Mouse (Mus musculus): ENCODE data around the gene Gm2115. TPM values are rescaled to one million over a fixed set of nuclear protein-coding genes. Genes with fewer than 3 reads are reported as not detected.

The Gm2115 gene
- polyA plus RNA-seq (2012; rRNA removed): 0.08 and 0.11 TPM in 2 replicates

DNA sequence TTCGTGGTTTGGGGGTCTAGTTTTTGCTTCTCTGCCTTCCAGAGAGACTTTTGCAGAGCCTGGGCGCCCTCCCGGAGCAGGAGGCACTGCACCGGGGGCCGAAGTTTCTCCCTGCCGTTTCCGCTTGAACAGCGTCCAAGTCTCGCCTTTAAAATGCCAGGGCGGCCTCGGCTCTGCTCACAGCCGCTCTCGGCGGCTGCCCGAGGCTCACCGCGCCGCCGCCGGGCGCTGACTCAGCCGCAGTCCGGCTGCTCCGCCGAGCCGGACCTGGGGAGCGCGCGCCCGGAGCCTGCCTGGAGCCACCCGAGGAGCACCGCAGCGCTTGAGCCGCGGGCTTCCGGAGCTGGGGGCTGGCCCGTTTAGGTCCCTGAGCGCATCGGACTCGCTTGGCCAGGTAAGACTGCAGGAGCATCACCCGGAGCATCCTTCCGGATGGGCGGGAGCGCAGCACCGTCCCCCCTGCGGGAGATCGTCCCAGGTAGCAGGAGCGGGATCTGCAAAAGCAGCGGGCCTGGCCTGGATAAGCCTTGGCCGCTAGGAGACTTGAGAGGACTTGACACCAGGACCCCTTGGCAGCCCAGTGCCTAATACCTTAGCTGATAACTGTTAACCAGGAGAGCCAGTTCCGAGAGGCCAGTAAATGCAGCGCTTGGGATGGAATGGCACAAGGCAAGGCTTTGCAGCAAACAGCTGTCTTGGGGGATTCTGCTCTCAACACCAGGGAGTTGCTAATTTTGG, at the start of gene Gm2115:
Gm2115 (plus strand) TSS at position 159 of the 738 bp plus-strand sequence.
- Histone ChIP-seq H3K36me3 (ENCODE audit: control insufficient read depth, insufficient read depth, low read length) (no peaks in the 10 kb centered on the region), H3K27me3 (ENCODE audit: control insufficient read depth, insufficient read depth, low read length) (peaks cover 4% of the 10 kb centered on the region; the same call in 1 of the 2 replicates), H3K4me3 (ENCODE audit: control insufficient read depth, insufficient read depth, low read length) (no peak within 1 kb of the TSS), H3K4me1 (replicated peaks; ENCODE audit: control insufficient read depth, insufficient read depth, low read length) (no peaks in the 10 kb centered on the region), H3K27ac (ENCODE audit: control insufficient read depth, insufficient read depth, low read length) (no peak within 1 kb of the TSS)
- DNase-seq: no peak
- 3% methylated on average over 52 of the region's 52 CpGs for WGBS
- TF ChIP-seq CTCF (IDR thresholded peaks at IDR 0.05; ENCODE audit: borderline replicate concordance, control insufficient read depth, extremely low read depth, insufficient read depth, low read length, poor library complexity): no peak
- no peak for TF ChIP-seq POLR2A (IDR thresholded peaks at IDR 0.05; ENCODE audit: control insufficient read depth, extremely low read depth, insufficient read depth, low read length, poor library complexity)

DNA sequence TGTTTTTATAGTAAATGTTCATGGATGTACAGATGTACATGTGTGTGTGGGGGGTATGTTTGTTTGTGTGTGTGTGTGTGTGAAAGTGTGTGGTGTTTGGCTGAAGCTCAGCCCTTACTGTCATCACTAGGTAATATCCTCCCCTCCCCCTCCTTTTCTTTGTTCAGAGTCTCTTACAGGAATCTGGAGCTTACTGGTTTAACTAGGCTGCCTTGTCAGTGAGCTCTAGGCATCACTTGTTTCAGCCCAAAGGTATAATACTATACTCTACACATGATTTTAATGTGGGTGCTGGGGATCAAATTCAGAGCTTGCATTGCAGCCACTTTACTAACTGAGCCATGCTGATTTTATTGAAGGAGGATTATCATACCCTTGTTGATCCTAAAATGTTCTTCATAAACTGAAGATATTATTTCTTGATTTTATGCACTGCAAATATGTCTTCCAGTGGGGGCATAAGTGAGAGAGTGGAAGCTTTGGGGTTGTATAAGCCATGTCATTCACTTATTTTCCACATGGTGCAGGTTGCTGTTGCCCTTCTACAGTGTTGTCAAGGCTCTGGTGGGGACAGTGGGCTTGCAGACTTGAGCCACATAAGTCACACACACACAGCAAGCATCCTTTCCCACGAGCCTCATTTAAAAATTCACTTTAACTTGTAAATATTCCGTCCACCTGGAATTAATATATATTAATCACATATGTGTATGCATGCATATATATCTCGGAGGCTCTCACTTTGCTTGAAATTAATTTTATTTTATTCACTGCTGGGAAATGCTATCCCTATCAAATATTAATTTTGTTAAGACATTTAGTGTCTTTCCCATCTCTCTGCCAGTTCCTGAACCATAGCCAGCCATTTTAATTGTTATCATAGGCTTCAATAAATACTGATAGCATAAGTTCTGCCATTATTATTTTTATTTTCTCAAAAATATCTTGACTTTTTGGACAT, 45.0 kb upstream of the Gm2115 start:
- Histone ChIP-seq H3K4me3 (ENCODE audit: control insufficient read depth, insufficient read depth, low read length) (no peak overlapping the region), H3K27me3 (ENCODE audit: control insufficient read depth, insufficient read depth, low read length) (no peaks in the 10 kb centered on the region), H3K36me3 (ENCODE audit: control insufficient read depth, insufficient read depth, low read length) (no peaks in the 10 kb centered on the region), H3K27ac (ENCODE audit: control insufficient read depth, insufficient read depth, low read length) (no peak overlapping the region), H3K4me1 (replicated peaks; ENCODE audit: control insufficient read depth, insufficient read depth, low read length) (no peaks in the 10 kb centered on the region)
- TF ChIP-seq POLR2A (IDR thresholded peaks at IDR 0.05; ENCODE audit: control insufficient read depth, extremely low read depth, insufficient read depth, low read length, poor library complexity): no peak
- TF ChIP-seq CTCF (IDR thresholded peaks at IDR 0.05; ENCODE audit: borderline replicate concordance, control insufficient read depth, extremely low read depth, insufficient read depth, low read length, poor library complexity): no peak
- DNase-seq: no peak
- 73% methylated on average over 3 of the region's 3 CpGs for WGBS

DNA sequence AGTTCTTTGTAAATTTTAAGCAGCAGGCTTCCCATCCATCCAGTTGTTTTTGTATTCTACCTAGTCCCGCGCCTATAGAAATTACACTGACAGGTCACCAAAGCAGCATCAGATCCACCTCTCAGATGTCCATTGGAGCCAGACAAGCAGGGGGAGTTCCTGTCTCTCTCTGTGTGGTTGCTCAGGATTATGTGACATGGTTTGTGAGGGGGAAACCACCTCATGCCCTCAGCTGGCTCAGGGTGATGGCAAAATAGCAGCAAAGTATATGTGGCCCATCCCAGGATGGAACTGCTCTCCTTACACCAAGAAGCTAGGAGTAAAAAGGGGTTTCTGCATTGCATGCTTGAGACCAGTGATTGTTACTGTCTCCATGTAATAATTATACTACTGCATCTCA, 42.3 kb upstream of the Gm2115 start:
- no peaks in the 10 kb centered on the region for H3K36me3 ChIP-seq (ENCODE audit: control insufficient read depth, insufficient read depth, low read length)
- no peaks in the 10 kb centered on the region for H3K4me1 ChIP-seq (replicated peaks; ENCODE audit: control insufficient read depth, insufficient read depth, low read length)
- no peaks in the 10 kb centered on the region for H3K27me3 ChIP-seq (ENCODE audit: control insufficient read depth, insufficient read depth, low read length)
- no peak for DNase-seq
- TF ChIP-seq CTCF (IDR thresholded peaks at IDR 0.05; ENCODE audit: borderline replicate concordance, control insufficient read depth, extremely low read depth, insufficient read depth, low read length, poor library complexity) (no peak), POLR2A (IDR thresholded peaks at IDR 0.05; ENCODE audit: control insufficient read depth, extremely low read depth, insufficient read depth, low read length, poor library complexity) (no peak)
- H3K27ac ChIP-seq (ENCODE audit: control insufficient read depth, insufficient read depth, low read length): no peak overlapping the region
- no peak overlapping the region for H3K4me3 ChIP-seq (ENCODE audit: control insufficient read depth, insufficient read depth, low read length)
- 91% methylated on average over 2 of the region's 2 CpGs for WGBS

DNA sequence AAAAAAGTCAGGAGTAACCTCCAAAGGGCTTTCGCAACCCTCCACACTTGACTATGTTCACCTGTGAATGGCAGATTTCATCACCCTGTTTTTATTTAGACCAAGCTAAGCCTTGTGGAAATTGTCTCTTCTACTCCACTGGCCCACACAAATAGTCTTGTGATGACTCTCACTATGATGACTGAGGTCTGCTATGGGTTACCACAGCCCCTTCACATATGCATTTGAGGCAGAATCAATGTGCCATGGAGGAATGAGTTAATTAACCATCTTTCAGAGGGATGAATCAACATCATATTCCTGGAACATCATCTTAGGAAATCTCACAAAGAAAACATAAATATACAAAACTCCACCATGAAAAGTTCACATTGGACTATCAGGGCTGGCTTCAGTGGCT, 25.6 kb upstream of the Gm2115 start:
- H3K27ac ChIP-seq (ENCODE audit: control insufficient read depth, insufficient read depth, low read length): no peak overlapping the region
- WGBS: 98% methylated on average over 1 of the region's 1 CpGs
- no peaks in the 10 kb centered on the region for H3K4me1 ChIP-seq (replicated peaks; ENCODE audit: control insufficient read depth, insufficient read depth, low read length)
- H3K36me3 ChIP-seq (ENCODE audit: control insufficient read depth, insufficient read depth, low read length): no peaks in the 10 kb centered on the region
- no peak overlapping the region for H3K4me3 ChIP-seq (ENCODE audit: control insufficient read depth, insufficient read depth, low read length)
- DNase-seq: no peak
- H3K27me3 ChIP-seq (ENCODE audit: control insufficient read depth, insufficient read depth, low read length): no peaks in the 10 kb centered on the region
- TF ChIP-seq CTCF (IDR thresholded peaks at IDR 0.05; ENCODE audit: borderline replicate concordance, control insufficient read depth, extremely low read depth, insufficient read depth, low read length, poor library complexity): no peak
- TF ChIP-seq POLR2A (IDR thresholded peaks at IDR 0.05; ENCODE audit: control insufficient read depth, extremely low read depth, insufficient read depth, low read length, poor library complexity): no peak

DNA sequence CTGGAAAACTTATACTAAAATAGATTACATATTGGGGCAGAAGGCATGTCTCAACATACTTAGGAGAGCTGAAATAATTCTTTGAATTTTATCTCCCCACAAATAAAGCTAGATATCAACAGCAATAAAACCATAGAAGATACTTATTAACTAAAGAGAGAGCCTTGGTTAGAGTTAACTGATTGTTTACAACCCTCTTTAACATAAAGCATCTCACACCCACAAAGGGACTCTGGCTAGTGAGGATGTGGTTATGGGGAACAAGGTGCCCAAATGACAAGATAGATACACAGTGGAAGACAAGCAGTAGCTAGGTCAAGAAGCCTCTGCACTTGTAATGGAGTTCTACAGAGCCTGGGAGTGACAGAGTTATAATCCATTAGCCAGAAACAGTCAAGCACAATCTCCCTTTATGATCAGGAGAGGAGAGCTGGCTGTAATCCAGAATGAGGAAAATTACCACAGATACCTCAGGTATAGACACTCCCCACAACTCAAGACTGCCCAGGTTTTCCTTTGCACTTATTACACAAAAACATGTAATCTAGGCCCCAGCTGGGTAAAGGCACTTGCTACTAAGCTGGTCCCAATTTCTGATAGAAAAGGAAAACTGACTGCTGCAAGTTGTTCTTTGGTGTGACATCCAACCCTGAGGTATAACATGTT, 10.1 kb upstream of the Gm2115 start:
- Histone ChIP-seq H3K27me3 (ENCODE audit: control insufficient read depth, insufficient read depth, low read length) (no peaks in the 10 kb centered on the region), H3K27ac (ENCODE audit: control insufficient read depth, insufficient read depth, low read length) (no peak overlapping the region), H3K4me1 (replicated peaks; ENCODE audit: control insufficient read depth, insufficient read depth, low read length) (no peaks in the 10 kb centered on the region), H3K4me3 (ENCODE audit: control insufficient read depth, insufficient read depth, low read length) (no peak overlapping the region), H3K36me3 (ENCODE audit: control insufficient read depth, insufficient read depth, low read length) (no peaks in the 10 kb centered on the region)
- no peak for TF ChIP-seq POLR2A (IDR thresholded peaks at IDR 0.05; ENCODE audit: control insufficient read depth, extremely low read depth, insufficient read depth, low read length, poor library complexity)
- TF ChIP-seq CTCF (IDR thresholded peaks at IDR 0.05; ENCODE audit: borderline replicate concordance, control insufficient read depth, extremely low read depth, insufficient read depth, low read length, poor library complexity): no peak
- DNase-seq: no peak

DNA sequence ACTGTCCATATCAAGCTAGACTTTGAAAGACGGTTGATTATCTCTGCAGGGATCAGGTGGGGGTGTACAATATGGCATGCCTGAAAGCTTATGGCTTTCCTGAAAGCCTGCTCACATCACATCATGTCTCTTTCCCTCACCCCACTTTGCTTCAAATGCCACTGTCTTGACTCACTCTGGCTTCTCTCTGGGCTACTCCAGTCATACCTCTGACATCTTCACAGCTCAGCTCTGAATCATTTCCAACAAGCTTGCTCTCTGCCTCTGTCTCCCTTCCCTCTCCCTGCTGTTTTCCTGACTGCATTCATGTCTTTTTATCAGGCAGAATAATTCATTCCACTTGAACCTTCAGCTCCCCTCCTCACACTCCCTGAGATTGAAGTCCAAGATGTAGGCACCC, 7.4 kb upstream of the Gm2115 start:
- Histone ChIP-seq H3K4me1 (replicated peaks; ENCODE audit: control insufficient read depth, insufficient read depth, low read length) (no peaks in the 10 kb centered on the region), H3K27ac (ENCODE audit: control insufficient read depth, insufficient read depth, low read length) (no peak overlapping the region; the same call in 1 of the 2 replicates), H3K36me3 (ENCODE audit: control insufficient read depth, insufficient read depth, low read length) (no peaks in the 10 kb centered on the region), H3K4me3 (ENCODE audit: control insufficient read depth, insufficient read depth, low read length) (no peak overlapping the region), H3K27me3 (ENCODE audit: control insufficient read depth, insufficient read depth, low read length) (no peaks in the 10 kb centered on the region)
- TF ChIP-seq POLR2A (IDR thresholded peaks at IDR 0.05; ENCODE audit: control insufficient read depth, extremely low read depth, insufficient read depth, low read length, poor library complexity): no peak
- TF ChIP-seq CTCF (IDR thresholded peaks at IDR 0.05; ENCODE audit: borderline replicate concordance, control insufficient read depth, extremely low read depth, insufficient read depth, low read length, poor library complexity): no peak
- 81% methylated on average over 1 of the region's 1 CpGs for WGBS
- DNase-seq: no peak

Measured in thymus, adult 2 months (tissue).